Mouse (Mus musculus) G1E (cell line): ENCODE measurements around the gene Arhgap20. TPM values are rescaled to one million over a fixed set of nuclear protein-coding genes. Genes with fewer than 3 reads are reported as not detected.

Source experiments
- ATAC-seq: 2 replicates; pipeline ENCODE4 v1.8.0; 2016; ENCODE audit warnings: mild to moderate bottlenecking; ENCODE audit not compliant: insufficient number of reproducible peaks, poor library complexity, low FRiP score, severe bottlenecking; ENCODE audit errors: extremely low read depth
- DNase-seq: peaks from one replicate; pipeline ENCODE4 v3.0.0; 2012; ENCODE audit warnings: low spot score
- H3K27me3 ChIP-seq: 2 replicates; pipeline ENCODE4 v1.6.1; 2012; ENCODE audit warnings: mild to moderate bottlenecking, low read length, inconsistent platforms; ENCODE audit not compliant: insufficient read depth
- H3K36me3 ChIP-seq: replicated peaks from 2 replicates; pipeline ENCODE3; 2012; ENCODE audit warnings: mild to moderate bottlenecking, inconsistent platforms
- H3K4me1 ChIP-seq: 2 replicates; pipeline ENCODE4 v1.6.1; 2012; ENCODE audit warnings: low read depth, low read length, inconsistent platforms, mixed read lengths; ENCODE audit not compliant: insufficient read depth
- H3K4me3 ChIP-seq: 2 replicates; pipeline ENCODE4 v1.5.1; 2012; ENCODE audit warnings: low read depth, mild to moderate bottlenecking, inconsistent platforms, low read length, moderate library complexity, mixed read lengths
- H3K9me3 ChIP-seq: replicated peaks from 2 replicates; pipeline ENCODE4 v1.6.1; 2012; ENCODE audit warnings: inconsistent platforms
- CTCF ChIP-seq: IDR thresholded peaks from 2 replicates; pipeline ENCODE4 v1.5.1; 2012; ENCODE audit warnings: low read depth, low read length, inconsistent platforms, mixed read lengths
- GATA1 ChIP-seq: IDR thresholded peaks from 2 replicates; pipeline ENCODE4 v1.6.1; 2012; ENCODE audit warnings: borderline replicate concordance, low read length, inconsistent platforms, mixed read lengths
- GATA2 ChIP-seq: IDR thresholded peaks from 2 replicates; pipeline ENCODE4 v1.6.1; 2012; ENCODE audit warnings: low read depth, low read length, inconsistent platforms, borderline replicate concordance
- POLR2AphosphoS5 ChIP-seq: IDR thresholded peaks from 2 replicates; pipeline ENCODE4 v1.6.1; 2012; ENCODE audit warnings: low read depth, low read length, inconsistent platforms; ENCODE audit not compliant: insufficient replicate concordance
- TAL1 ChIP-seq: conservative IDR thresholded peaks from 2 replicates; pipeline ENCODE4 v1.6.1; 2012; ENCODE audit warnings: low read depth, low read length, inconsistent platforms, mixed read lengths
- polyA plus RNA-seq: library from polyadenylated mRNA; stranded (reverse); fragments of >175 nt; gene quantifications from 2 replicates; pipeline ENCODE4 v1.2.3, GENCODE M21; 2012
- total RNA-seq, 2 experiments: library from RNA; stranded (forward) in 1 of 2; stranded (reverse) in 1 of 2; fragments of 200-1000 nt in 1 of 2; fragments of >200 nt in 1 of 2; fragmentation: Nextera tagmentation in 1 of 2; gene quantifications; 2 replicates each; pipeline ENCODE4 v1.2.3; 2014 to 2017

Gene Arhgap20
- total and polyA plus RNA-seq, 3 experiments = 0.27 TPM; not detected in 2

DNA sequence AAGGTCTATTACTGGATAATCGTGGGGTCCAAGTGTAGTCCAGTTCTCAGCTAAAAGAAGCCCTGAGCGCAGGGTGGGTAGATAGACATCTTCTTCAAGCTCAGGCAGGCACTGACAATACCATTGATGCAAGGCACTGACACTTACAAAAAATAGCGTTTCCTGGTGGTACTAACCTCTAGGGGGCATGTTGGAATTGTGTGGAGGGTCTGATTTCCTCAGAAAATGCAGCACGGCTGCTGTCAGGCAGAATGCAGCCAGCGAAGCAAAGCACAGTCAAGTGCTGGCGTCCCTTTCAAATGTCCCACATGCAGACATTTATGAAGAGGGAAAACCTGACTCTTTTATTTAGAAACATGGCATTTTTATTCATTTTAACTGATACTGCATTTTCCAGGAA is 22.2 kb downstream of the Arhgap20 start:
- no peaks in the 10 kb centered on the region for H3K27me3 ChIP-seq
- no peaks in the 10 kb centered on the region for H3K4me1 ChIP-seq
- no peak overlapping the region for H3K4me3 ChIP-seq
- ATAC-seq (no peak), DNase-seq (no peak)
- H3K9me3 ChIP-seq = no peaks in the 10 kb centered on the region
- TF ChIP-seq GATA2 = no peak
- TF ChIP-seq TAL1 = no peak
- no peaks in the 10 kb centered on the region for H3K36me3 ChIP-seq

DNA sequence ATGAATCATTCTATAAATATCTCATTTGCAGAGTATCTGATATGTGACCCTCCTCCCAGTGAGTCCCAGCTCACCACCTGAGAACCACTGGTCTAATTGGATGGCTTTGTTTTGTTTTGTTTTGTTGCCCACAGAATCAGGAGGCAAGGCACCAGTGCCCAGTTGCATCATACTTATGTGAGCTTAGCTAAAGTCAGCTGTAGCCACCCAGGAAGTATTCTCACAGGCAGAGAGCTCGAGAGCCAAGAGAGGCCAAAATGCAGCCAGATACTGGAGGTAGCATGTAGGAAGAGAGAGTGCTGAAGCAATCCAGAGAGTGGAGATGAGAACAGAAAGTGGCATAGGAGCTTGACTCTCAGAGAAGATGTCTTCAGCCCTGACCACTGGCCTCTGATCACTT is 23.3 kb downstream of the Arhgap20 start:
- Histone ChIP-seq H3K36me3 (no peaks in the 10 kb centered on the region), H3K27me3 (no peaks in the 10 kb centered on the region), H3K9me3 (no peaks in the 10 kb centered on the region), H3K4me1 (no peaks in the 10 kb centered on the region), H3K4me3 (no peak overlapping the region)
- DNase-seq (no peak), ATAC-seq (no peak)
- TF ChIP-seq GATA1 (no peak), TAL1 (no peak), GATA2 (no peak), POLR2AphosphoS5 (no peak), CTCF (no peak)

DNA sequence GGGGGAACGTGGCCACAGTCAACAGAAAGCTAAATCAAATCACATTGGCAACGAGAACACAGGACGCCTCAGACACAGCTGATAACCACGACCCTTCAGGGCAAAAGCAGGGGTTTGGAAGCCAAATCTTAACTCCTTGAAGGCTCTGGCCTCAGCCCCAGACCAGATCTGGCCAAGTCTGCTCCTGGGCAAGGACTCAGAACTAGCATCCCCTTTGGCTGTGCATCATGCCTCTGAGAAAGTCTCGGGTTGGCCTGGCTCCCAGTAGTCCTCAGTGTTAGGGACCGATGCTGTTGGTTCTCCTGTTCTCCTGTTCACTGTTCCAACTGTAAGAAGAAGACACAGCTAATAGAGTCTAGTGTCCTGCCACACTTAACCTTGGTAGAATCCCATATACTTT is 30.1 kb downstream of the Arhgap20 start:
- Histone ChIP-seq H3K9me3 (no peaks in the 10 kb centered on the region), H3K4me1 (no peaks in the 10 kb centered on the region), H3K27me3 (no peaks in the 10 kb centered on the region), H3K36me3 (no peaks in the 10 kb centered on the region), H3K4me3 (no peak overlapping the region)
- TF ChIP-seq CTCF (no peak), GATA1 (no peak), POLR2AphosphoS5 (no peak), GATA2 (no peak), TAL1 (no peak)
- no peak for DNase-seq
- no peak for ATAC-seq

DNA sequence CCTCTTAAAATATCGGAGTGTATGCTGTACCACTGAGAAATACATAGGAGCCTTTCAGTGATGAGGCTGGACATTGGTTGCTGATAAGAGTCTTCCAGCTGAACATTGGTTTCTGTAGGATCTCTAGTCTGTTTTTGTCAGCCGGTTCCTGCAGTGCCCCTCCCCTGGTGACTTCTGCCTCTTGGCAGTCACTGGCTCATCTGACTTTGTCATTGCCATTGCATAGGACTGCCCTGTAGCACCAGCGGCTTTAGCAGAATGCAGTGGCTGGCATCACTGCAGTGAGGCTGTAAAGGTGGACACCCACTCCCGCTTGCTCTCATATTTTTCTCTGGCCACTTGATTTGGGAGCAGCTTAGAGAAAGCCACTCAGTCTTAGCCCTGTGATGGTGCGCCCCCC is 33.1 kb downstream of the Arhgap20 start:
- no peak for TF ChIP-seq CTCF
- TF ChIP-seq GATA1 = no peak
- TF ChIP-seq TAL1 = no peak
- no peak for TF ChIP-seq GATA2
- ATAC-seq = no peak
- H3K9me3 ChIP-seq = no peaks in the 10 kb centered on the region
- H3K4me3 ChIP-seq = no peak overlapping the region
- no peak for DNase-seq
- no peaks in the 10 kb centered on the region for H3K27me3 ChIP-seq
- H3K4me1 ChIP-seq = no peaks in the 10 kb centered on the region
- H3K36me3 ChIP-seq = no peaks in the 10 kb centered on the region

DNA sequence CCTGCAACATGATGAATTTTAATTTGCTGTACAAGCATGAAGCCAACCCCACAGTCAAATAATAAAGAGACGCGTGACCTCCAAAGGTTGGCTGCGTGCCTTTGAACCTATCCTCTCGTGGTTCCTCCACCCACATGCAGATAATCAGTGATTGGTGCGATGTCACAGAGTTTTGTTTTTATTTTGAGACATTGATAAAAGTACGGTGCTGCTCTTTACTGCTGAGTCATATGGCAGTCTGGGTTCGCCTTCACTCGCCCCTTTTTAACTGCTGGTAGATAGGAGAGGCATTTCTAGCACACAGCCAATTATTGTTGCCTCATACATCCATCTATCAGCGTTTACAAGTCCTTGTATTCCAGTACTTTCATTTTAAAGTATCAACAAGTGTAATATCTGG is 34.0 kb downstream of the Arhgap20 start:
- ATAC-seq (no peak), DNase-seq (no peak)
- TF ChIP-seq CTCF (no peak), GATA2 (no peak), TAL1 (no peak), GATA1 (no peak), POLR2AphosphoS5 (no peak)
- Histone ChIP-seq H3K4me1 (no peaks in the 10 kb centered on the region), H3K4me3 (no peak overlapping the region), H3K9me3 (no peaks in the 10 kb centered on the region), H3K36me3 (no peaks in the 10 kb centered on the region), H3K27me3 (no peaks in the 10 kb centered on the region)

- no peaks in the 10 kb centered on the region for H3K4me1 ChIP-seq
- no peaks in the 10 kb centered on the region for H3K36me3 ChIP-seq
- no peaks in the 10 kb centered on the region for H3K9me3 ChIP-seq
- no peak overlapping the region for H3K4me3 ChIP-seq
- TF ChIP-seq POLR2AphosphoS5 = no peak
- no peak for TF ChIP-seq CTCF
- TF ChIP-seq TAL1 = no peak
- TF ChIP-seq GATA1 = no peak
- TF ChIP-seq GATA2 = no peak
- ATAC-seq = no peak
- H3K27me3 ChIP-seq = no peaks in the 10 kb centered on the region
- no peak for DNase-seq
Observed at GRCm38 (mm10) chr9:51807272-51807671, 42.1 kb downstream of the Arhgap20 start.

GRCm38 (mm10) chr9:51812931-51813330 is 47.8 kb downstream of the Arhgap20 start:
- TF ChIP-seq GATA2 (no peak), TAL1 (no peak), POLR2AphosphoS5 (no peak), CTCF (no peak), GATA1 (no peak)
- Histone ChIP-seq H3K27me3 (peaks cover 9% of the 10 kb centered on the region), H3K4me3 (no peak overlapping the region), H3K9me3 (no peaks in the 10 kb centered on the region), H3K36me3 (no peaks in the 10 kb centered on the region), H3K4me1 (no peaks in the 10 kb centered on the region)
- DNase-seq (no peak), ATAC-seq (no peak)
